Mouse (Mus musculus): Measurements from ENCODE around the gene Gm10260.

Gm10260 gene

GRCm38 (mm10) chr13:97768046-97768682 is 7.7 kb upstream of the Gm10260 start:
- DNase-seq = no peak

- DNase-seq = no peak
Observed at GRCm38 (mm10) chr13:97766600-97766999, 6.2 kb upstream of the Gm10260 start.

GRCm38 (mm10) chr13:97765913-97766312 is 5.5 kb upstream of the Gm10260 start:
- DNase-seq = no peak

GRCm38 (mm10) chr13:97764067-97764466 is 3.6 kb upstream of the Gm10260 start:
- no peak for DNase-seq

GRCm38 (mm10) chr13:97763436-97763835 is 3.0 kb upstream of the Gm10260 start:
- DNase-seq = no peak

GRCm38 (mm10) chr13:97762121-97762520 is 1.7 kb upstream of the Gm10260 start:
- DNase-seq = no peak

GRCm38 (mm10) chr13:97757033-97757432 is 3.4 kb downstream of the Gm10260 start:
- no peak for DNase-seq

- no peak for DNase-seq
Observed at GRCm38 (mm10) chr13:97756091-97756490, 4.3 kb downstream of the Gm10260 start.

GRCm38 (mm10) chr13:97750851-97751381 is 9.5 kb downstream of the Gm10260 start:
- no peak for DNase-seq

- no peak for DNase-seq
Observed at GRCm38 (mm10) chr13:97747037-97747860, 13.2 kb downstream of the Gm10260 start.

- DNase-seq = no peak
Observed at GRCm38 (mm10) chr13:97744669-97745068, 15.8 kb downstream of the Gm10260 start.

GRCm38 (mm10) chr13:97744036-97744435 is 16.4 kb downstream of the Gm10260 start:
- DNase-seq = no peak

GRCm38 (mm10) chr13:97743229-97743988 is 17.0 kb downstream of the Gm10260 start:
- DNase-seq = no peak

- DNase-seq = no peak
Observed at GRCm38 (mm10) chr13:97735931-97736330, 24.5 kb downstream of the Gm10260 start.

GRCm38 (mm10) chr13:97734760-97735159 is 25.7 kb downstream of the Gm10260 start:
- DNase-seq = no peak

GRCm38 (mm10) chr13:97725160-97725825 is 35.1 kb downstream of the Gm10260 start:
- no peak for DNase-seq

- DNase-seq = no peak
Observed at GRCm38 (mm10) chr13:97724551-97724950, 35.9 kb downstream of the Gm10260 start.

GRCm38 (mm10) chr13:97712506-97713275 is 47.7 kb downstream of the Gm10260 start:
- no peak for DNase-seq

GRCm38 (mm10) chr13:97711510-97711909 is 48.9 kb downstream of the Gm10260 start:
- DNase-seq = no peak
